Mouse (Mus musculus) lung, embryonic 15.5 days (tissue): Measurements from ENCODE around the gene Trip12. TPM values are rescaled to one million over a fixed set of nuclear protein-coding genes. Genes with fewer than 3 reads are reported as not detected.

Experiments
- ATAC-seq: fragments of 200-750 bp; cut with Nextera tagmentation; 2 replicates; pipeline ENCODE4 v1.8.0; 2017; ENCODE audit warnings: moderate number of reproducible peaks, borderline replicate concordance; ENCODE audit not compliant: low FRiP score, low TSS enrichment; ENCODE audit errors: extremely low read depth
- H3K27ac ChIP-seq: fragments of 300-500 bp; sonication (generic); 2 replicates; pipeline ENCODE4 v1.5.1; 2015; ENCODE audit warnings: moderate library complexity, mild to moderate bottlenecking, inconsistent platforms
- H3K27me3 ChIP-seq: fragments of 300-500 bp; sonication (generic); 2 replicates; pipeline ENCODE4 v1.6.1; 2015; ENCODE audit warnings: inconsistent platforms
- H3K36me3 ChIP-seq: fragments of 300-500 bp; sonication (generic); 2 replicates; pipeline ENCODE4 v1.6.1; 2015; ENCODE audit warnings: inconsistent platforms
- H3K4me1 ChIP-seq: fragments of 300-500 bp; sonication (generic); 2 replicates; pipeline ENCODE4 v1.6.1; 2015; ENCODE audit warnings: inconsistent platforms
- H3K4me2 ChIP-seq: fragments of 300-500 bp; sonication (generic); 2 replicates; pipeline ENCODE4 v1.6.1; 2015; ENCODE audit warnings: inconsistent platforms, mild to moderate bottlenecking, moderate library complexity
- H3K4me3 ChIP-seq: fragments of 300-500 bp; sonication (generic); 2 replicates; pipeline ENCODE4 v1.5.1; 2015; ENCODE audit warnings: mild to moderate bottlenecking, inconsistent platforms
- H3K9ac ChIP-seq: fragments of 300-500 bp; sonication (generic); 2 replicates; pipeline ENCODE4 v1.6.1; 2015; ENCODE audit warnings: inconsistent platforms
- H3K9me3 ChIP-seq: fragments of 300-500 bp; sonication (generic); 2 replicates; pipeline ENCODE4 v1.6.1; 2016; ENCODE audit warnings: inconsistent platforms
- WGBS: fragments of 180-500 bp; shearing (Covaris S2); methylation state at CpG from one replicate; pipeline ENCODE4 v1.1.7; 2015; 5-methylcytosine and 5-hydroxymethylcytosine counted together
- microRNA-seq: library from miRNA; unstranded; fragments of <30 nt; microRNA quantifications from one replicate; pipeline ENCODE4, GENCODE M21; 2016
- polyA plus RNA-seq: library from polyadenylated mRNA; unstranded; fragments of >200 nt; fragmentation: Nextera tagmentation; extraction: Ambion mirVana; gene quantifications from 2 replicates; pipeline ENCODE4 v1.2.1, GENCODE M21; 2015

Gene Trip12
- polyA plus RNA-seq, 1 experiment from 2014 or later, result 56.0 TPM

DNA sequence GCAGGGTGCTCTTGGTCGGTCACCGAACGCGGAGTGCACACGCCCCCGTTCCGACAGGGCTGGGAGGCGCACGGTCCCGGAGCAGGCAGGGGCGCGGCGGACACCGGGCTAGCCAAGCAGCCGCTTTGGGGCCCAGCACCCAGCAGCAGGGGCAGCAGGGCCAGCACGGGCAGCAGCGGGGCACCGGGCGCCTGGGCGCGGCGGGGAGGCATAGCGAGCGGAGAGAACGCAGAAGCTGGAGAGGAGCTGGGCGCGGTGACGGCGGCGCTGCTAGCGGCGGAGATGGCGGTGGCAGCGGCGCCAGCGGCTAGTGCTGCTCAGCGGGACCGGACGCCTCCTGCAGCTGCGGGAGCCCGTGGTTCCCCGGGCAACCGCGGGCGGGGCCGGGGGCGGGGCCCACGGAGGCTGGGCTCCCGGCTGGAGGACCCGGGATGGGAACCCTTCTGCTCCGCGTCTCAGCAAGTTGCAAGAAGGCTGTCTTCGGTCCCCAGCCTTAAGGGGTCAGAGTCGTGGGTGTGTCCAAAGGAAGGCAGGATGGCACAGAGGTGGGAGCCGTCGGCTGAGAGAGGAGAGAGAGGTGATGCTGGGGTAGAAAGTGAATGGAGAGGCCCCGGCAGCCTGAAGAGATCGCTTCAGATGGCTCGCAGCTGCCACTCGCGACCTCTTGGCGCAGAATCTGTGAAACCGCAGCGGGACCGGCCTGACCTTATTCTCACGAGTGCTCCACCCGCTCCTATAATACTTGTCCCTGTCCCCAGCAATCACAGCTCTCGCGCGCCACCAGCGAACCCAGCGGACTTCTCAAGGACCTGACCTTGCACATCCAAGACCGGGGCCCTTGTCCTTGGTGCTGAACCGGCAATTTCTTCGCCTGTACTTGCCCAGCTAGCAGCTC, 144.6 kb downstream of the Trip12 start, which contains the start of gene Dner:
Dner (minus strand) TSS at position 705 of the 895 bp plus-strand sequence.
- H3K36me3 ChIP-seq, result no peaks in the 10 kb centered on the region
- H3K4me3 ChIP-seq, result peak within 1 kb of the TSS; percentile 42
- peak within 1 kb of the TSS; percentile 86 for H3K4me2 ChIP-seq
- no peaks in the 10 kb centered on the region for H3K9me3 ChIP-seq
- no peak within 1 kb of the TSS for H3K9ac ChIP-seq
- peaks cover 12% of the 10 kb centered on the region for H3K4me1 ChIP-seq
- no peak within 1 kb of the TSS for H3K27ac ChIP-seq
- ATAC-seq, result peak; percentile 92
- WGBS, result under 1% methylated on average over 73 of the region's 75 CpGs
- peaks cover 20% of the 10 kb centered on the region for H3K27me3 ChIP-seq

DNA sequence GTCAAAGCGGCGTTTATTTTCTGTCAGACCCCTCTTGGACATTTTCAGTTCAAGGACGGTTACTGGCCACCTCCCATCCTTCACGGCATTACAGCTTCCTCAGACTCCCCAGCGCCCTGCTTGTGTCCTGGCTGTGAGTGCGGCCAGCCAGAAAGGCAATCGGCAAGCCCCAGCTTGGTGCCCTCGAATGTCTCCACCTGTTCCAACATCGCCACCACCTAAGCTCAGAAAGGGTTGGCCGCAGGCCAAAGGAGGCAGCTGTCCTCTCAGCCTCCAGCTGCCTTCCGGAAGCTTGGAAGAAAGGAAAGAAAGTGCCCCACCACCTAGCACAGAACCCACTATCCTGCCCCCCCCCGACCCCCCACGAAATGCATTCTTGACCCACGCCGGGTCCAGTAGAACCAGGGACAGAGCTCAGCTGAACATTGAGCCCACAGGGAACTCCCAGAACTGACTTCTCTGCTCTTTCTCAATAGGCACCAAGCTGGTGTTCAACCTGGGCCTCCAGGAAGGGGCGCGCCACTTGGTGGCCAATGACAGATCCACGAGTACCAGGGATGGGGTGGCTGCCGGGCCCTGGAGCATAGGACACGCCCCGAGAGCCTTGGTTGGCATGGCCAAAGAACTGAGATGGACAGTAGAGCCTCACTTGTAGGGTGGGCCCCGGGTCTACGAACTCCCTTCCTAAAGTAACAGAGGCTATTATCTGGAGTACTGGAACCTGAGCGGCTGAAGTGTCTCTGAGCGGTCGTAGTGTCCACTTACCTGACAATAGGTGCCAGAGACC, 145.4 kb downstream of the Trip12 start:
- Histone ChIP-seq H3K36me3 (no peaks in the 10 kb centered on the region), H3K9me3 (no peaks in the 10 kb centered on the region), H3K27me3 (peaks cover 20% of the 10 kb centered on the region), H3K4me2 (peak overlapping the region; percentile 86), H3K4me3 (peak overlapping the region; percentile 42), H3K9ac (no peak overlapping the region), H3K4me1 (peaks cover 12% of the 10 kb centered on the region), H3K27ac (no peak overlapping the region)
- 0 out of 2 replicates have a peak, but pooled peaks have one; percentile 12 for ATAC-seq
- WGBS, result 12% methylated on average over 26 of the region's 26 CpGs

DNA sequence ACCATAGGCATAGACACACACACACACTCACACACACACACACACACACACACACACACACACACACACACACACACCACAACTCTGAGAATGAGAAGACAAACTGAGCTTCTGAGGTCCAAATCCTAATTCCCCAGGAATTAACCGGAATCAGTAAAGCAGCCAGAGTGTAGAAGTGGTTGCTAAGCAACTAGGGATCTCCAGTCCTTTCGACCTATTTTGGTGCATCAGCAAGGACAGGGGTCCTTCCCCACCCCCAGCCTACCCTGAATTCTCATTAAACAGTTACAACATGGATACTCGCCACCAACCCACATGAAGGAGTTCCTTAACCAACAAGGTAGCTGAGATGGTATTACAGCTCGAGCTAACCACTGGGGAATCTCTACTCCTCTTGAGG, 162.4 kb downstream of the Trip12 start:
- Histone ChIP-seq H3K27me3 (no peaks in the 10 kb centered on the region), H3K4me1 (no peaks in the 10 kb centered on the region), H3K4me2 (no peak overlapping the region), H3K36me3 (no peaks in the 10 kb centered on the region), H3K27ac (no peak overlapping the region), H3K9me3 (no peaks in the 10 kb centered on the region), H3K4me3 (no peak overlapping the region), H3K9ac (no peak overlapping the region)
- WGBS, result 57% methylated on average over 4 of the region's 4 CpGs
- no peak for ATAC-seq

Small RNA genes lying within 50 kb of the gene (microRNA-seq; reads per million reads assigned to microRNA genes)
- gene Mir5126, result 1.1 reads per million

Other genes with a start within 250 kb of the Trip12 start
- 1.6 and 1.7 TPM in 2 replicates for gene Dner, start 144.3 kb downstream of the Trip12 start, polyA plus RNA-seq
- gene Fbxo36, start 675 bp downstream of the Trip12 start, polyA plus RNA-seq, result 16.0 and 16.5 TPM in 2 replicates
- gene Slc16a14, start 94.6 kb upstream of the Trip12 start, polyA plus RNA-seq, result 0.06 and 0.30 TPM in 2 replicates